Mouse (Mus musculus): Measurements from ENCODE around the gene Rhd.

DNA sequence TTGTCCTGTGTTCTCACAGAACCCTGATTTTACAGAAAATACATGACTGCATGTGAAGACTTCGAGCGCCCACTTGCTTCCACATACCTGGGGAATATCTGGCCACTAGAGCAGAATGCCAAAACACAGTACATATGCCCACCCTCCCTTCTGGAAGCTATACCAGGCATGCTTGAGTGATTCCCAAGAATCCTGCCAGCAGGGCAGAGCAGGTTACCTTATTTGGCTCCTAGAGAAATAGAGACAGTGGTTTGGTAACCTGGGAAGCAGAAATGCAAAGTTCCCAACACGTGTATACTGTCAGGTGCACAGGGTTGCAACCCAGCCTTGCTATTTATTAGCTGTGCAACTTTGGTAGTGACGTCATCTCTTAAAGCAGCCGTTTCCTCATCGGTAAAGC lies 2.5 kb upstream of the Rhd start:
- no peak for TF ChIP-seq CTCF (conservative IDR thresholded peaks at IDR 0.05; ENCODE audit: insufficient read depth, insufficient read length, low read depth, low read length)
- no peak for TF ChIP-seq POLR2A (IDR thresholded peaks at IDR 0.05; ENCODE audit: low read depth, low read length)

Data from kidney, adult 2 months (tissue).